Mouse (Mus musculus): ENCODE measurements at regions not wholly inside any gene's neighbourhood (a gene's known extent, or its start where the extent isn't known, plus 50 kb on each side); places are given as distances from the start of the nearest gene placed in this dataset.

GRCm38 (mm10) chr12:35614885-35615284, 80.0 kb upstream of the Ahr start:
- DNase-seq: no peak

GRCm38 (mm10) chr12:35607652-35608051, 72.8 kb upstream of the Ahr start:
- DNase-seq: no peak

GRCm38 (mm10) chr12:35603742-35604141, 68.9 kb upstream of the Ahr start:
- DNase-seq: no peak

GRCm38 (mm10) chr12:35602589-35602988, 67.8 kb upstream of the Ahr start:
- DNase-seq: no peak

GRCm38 (mm10) chr12:35598298-35598697, 63.5 kb upstream of the Ahr start:
- no peak for DNase-seq

- no peak for DNase-seq
Measured at GRCm38 (mm10) chr12:35592866-35593265, 58.0 kb upstream of the Ahr start.

Data from kidney, adult 11 months (tissue).